Mouse (Mus musculus): ENCODE data around the gene Clec4a3. TPM values are rescaled to one million over a fixed set of nuclear protein-coding genes. Genes with fewer than 3 reads are reported as not detected.
"Not testable (repeated sequence)": the region's sequence is repeated elsewhere in the genome, so short reads cannot be mapped to it uniquely, and the experiment has no call there.

Gene Clec4a3
- 1 to 10 TPM in 1 of 2 experiments, under 1 TPM in 1; 0.44 to 1.0 TPM for total RNA-seq (2021)

DNA sequence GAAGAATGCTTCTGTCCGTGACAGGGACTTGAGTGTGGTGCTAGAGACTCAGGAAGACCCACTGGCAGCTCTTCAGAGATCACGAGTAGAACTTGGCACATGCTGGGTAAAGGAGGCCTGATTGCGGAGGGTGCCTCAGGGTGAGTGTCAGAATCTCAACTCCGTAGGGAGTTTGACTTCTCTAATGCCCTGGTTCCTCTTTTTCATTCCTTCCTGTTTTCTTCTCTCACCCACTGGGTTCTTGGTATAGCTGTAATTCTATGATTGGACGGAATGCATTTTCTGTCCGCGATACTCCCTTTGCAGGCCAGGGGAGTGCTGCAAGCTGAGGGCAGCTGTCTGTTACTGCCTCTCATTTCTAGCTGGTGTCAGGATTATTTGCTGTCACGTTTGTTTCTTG lies at the start of gene Clec4a3:
Clec4a3 (plus strand) TSS at position 115 of the 400 bp plus-strand sequence.
- intact Hi-C loops (cut with DNase I): no loop called here
- no peak for DNase-seq

DNA sequence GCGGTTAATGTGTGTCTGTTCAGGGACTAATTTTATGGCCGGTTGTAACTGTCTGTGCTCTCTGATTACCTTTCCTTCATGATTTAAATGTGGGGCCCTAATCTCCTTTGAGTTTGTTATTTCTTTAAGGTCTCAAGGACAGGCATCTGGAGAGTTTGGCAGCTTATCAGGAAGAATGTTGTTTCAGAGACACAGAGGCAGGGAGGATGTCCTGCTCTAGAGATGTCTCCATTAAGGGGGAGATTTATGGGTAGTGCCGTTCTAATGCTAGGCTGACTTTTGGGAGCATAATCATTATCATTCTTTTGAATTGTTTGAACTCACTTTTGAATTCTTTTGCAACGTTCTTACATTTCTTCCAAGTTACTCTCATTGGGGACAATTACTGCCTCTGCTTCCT lies 32.4 kb upstream of the Clec4a3 start:
- no peak for DNase-seq
- intact Hi-C loops (cut with DNase I): no loop called here

- DNase-seq: no peak
- intact Hi-C loops (cut with DNase I): no loop called here
Observed at GRCm38 (mm10) chr6:122921451-122921850, 30.9 kb upstream of the Clec4a3 start, which contains the start of gene Clec4a1. Gene Clec4a1 (plus strand): TSS chr6:122921848.

DNA sequence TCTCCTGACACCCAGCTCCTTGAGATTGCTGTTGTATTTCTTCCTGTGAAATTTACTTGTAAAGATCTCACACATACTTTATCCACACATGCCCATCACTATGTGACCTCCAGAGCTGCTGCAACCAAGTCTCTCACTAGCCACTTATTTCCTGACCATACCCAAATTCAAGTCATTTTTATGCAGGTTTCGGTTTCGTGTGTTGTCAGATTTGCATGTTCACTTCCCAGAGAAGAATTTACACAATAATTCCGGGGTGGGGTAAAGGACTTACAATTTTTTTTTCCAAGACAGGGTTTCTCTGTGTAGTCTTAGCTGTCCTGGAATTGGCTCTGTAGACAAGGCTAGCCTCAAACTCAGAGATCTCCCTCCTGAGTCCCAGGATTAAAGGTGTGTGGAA lies 17.5 kb upstream of the Clec4a3 start:
- no peak for DNase-seq
- intact Hi-C loops (cut with DNase I): no loop called here

GRCm38 (mm10) chr6:122939618-122940017 lies 12.7 kb upstream of the Clec4a3 start:
- no peak for DNase-seq
- intact Hi-C loops (cut with DNase I): no loop called here

- intact Hi-C loops (cut with DNase I): no loop called here
- no peak for DNase-seq
Observed at GRCm38 (mm10) chr6:122946760-122947159, 5.6 kb upstream of the Clec4a3 start.

- DNase-seq: no peak
- intact Hi-C loops (cut with DNase I): no loop called here
Observed at GRCm38 (mm10) chr6:122964562-122964961, 12.2 kb downstream of the Clec4a3 start.

- DNase-seq: no peak
- intact Hi-C loops (cut with DNase I): no loop called here
Observed at GRCm38 (mm10) chr6:122969048-122969447, 16.7 kb downstream of the Clec4a3 start.

- intact Hi-C loops (cut with DNase I): no loop called here
- no peak for DNase-seq
Observed at GRCm38 (mm10) chr6:122989876-122990437, 37.6 kb downstream of the Clec4a3 start, which contains the start of gene Clec4a4. Gene Clec4a4 (plus strand): TSS chr6:122990367.

GRCm38 (mm10) chr6:123004696-123005095 lies 52.4 kb downstream of the Clec4a3 start:
- intact Hi-C loops (cut with DNase I): not testable (repeated sequence)

GRCm38 (mm10) chr6:123005591-123005990 lies 53.3 kb downstream of the Clec4a3 start:
- intact Hi-C loops (cut with DNase I): no loop called here
- no peak for DNase-seq

More at GRCm38 (mm10) chr6:123004696-123005095, 52.4 kb downstream of the Clec4a3 start:
- DNase-seq: not testable (repeated sequence)

Other genes starting within 250 kb of the Clec4a3 start
- gene Nanog, start 245.0 kb upstream of the Clec4a3 start, total RNA-seq (2021): not detected
- 10 to 100 TPM; 62.9 to 73.9 TPM for gene Slc2a3, start 150.9 kb upstream of the Clec4a3 start, total RNA-seq (2021)
- 10 to 100 TPM; 29.4 to 32.7 TPM for gene Foxj2, start 132.6 kb upstream of the Clec4a3 start, total RNA-seq (2021)
- 1 to 10 TPM; 1.0 to 1.1 TPM for gene C3ar1, start 96.4 kb upstream of the Clec4a3 start, total RNA-seq (2021)
- gene Necap1, start 78.0 kb upstream of the Clec4a3 start, total RNA-seq (2021): 100 to 1,000 TPM; 107 to 123 TPM
- gene Clec4a1, start 30.7 kb upstream of the Clec4a3 start, total RNA-seq (2021): 1 to 10 TPM in 1 of 2 experiments, under 1 TPM in 1; 0.52 to 1.0 TPM
- gene Clec4a4, start 37.9 kb downstream of the Clec4a3 start, total RNA-seq (2021): not detected
- not detected for gene Clec4b1, start 97.4 kb downstream of the Clec4a3 start, total RNA-seq (2021)
- 1 to 10 TPM in 1 of 2 experiments, under 1 TPM in 1; 0.52 to 1.0 TPM for gene Clec4a2, start 153.9 kb downstream of the Clec4a3 start, total RNA-seq (2021)
- not detected for gene Clec4b2, start 220.4 kb downstream of the Clec4a3 start, total RNA-seq (2021)